Mouse (Mus musculus): Measurements from ENCODE around the gene Clec2e. TPM values are rescaled to one million over a fixed set of nuclear protein-coding genes. Genes with fewer than 3 reads are reported as not detected.
"Not testable (repeated sequence)": the region's sequence is repeated elsewhere in the genome, so short reads cannot be mapped to it uniquely, and the experiment has no call there.

Clec2e gene
- not detected in 2 replicates for total RNA-seq (2015; ENCODE audit: low replicate concordance)
- not detected in 2 replicates for total RNA-seq (2017; ENCODE audit: low replicate concordance)

- ATAC-seq (replicated peaks; ENCODE audit: low FRiP score, poor library complexity, severe bottlenecking), result not testable (repeated sequence)
These were observed at the start of gene Clec2e for GRCm38 (mm10) chr6:129100794-129101193. Clec2e (minus strand) TSS chr6:129100913.

- ATAC-seq (replicated peaks; ENCODE audit: low FRiP score, poor library complexity, severe bottlenecking), result no peak
These were observed 46.1 kb upstream of the Clec2e start for GRCm38 (mm10) chr6:129146812-129147211.

GRCm38 (mm10) chr6:129132604-129133341 lies 32.1 kb upstream of the Clec2e start:
- ATAC-seq (replicated peaks; ENCODE audit: low FRiP score, poor library complexity, severe bottlenecking), result no peak

GRCm38 (mm10) chr6:129126861-129127260 lies 26.1 kb upstream of the Clec2e start:
- no peak for ATAC-seq (replicated peaks; ENCODE audit: low FRiP score, poor library complexity, severe bottlenecking)

GRCm38 (mm10) chr6:129124531-129124930 lies 23.8 kb upstream of the Clec2e start:
- not testable (repeated sequence) for ATAC-seq (replicated peaks; ENCODE audit: low FRiP score, poor library complexity, severe bottlenecking)

- no peak for ATAC-seq (replicated peaks; ENCODE audit: low FRiP score, poor library complexity, severe bottlenecking)
These were observed 15.5 kb upstream of the Clec2e start for GRCm38 (mm10) chr6:129116223-129116622.

GRCm38 (mm10) chr6:129114237-129114636 lies 13.5 kb upstream of the Clec2e start:
- not testable (repeated sequence) for ATAC-seq (replicated peaks; ENCODE audit: low FRiP score, poor library complexity, severe bottlenecking)

- no peak for ATAC-seq (replicated peaks; ENCODE audit: low FRiP score, poor library complexity, severe bottlenecking)
These were observed 13.1 kb upstream of the Clec2e start for GRCm38 (mm10) chr6:129113769-129114168.

- ATAC-seq (replicated peaks; ENCODE audit: low FRiP score, poor library complexity, severe bottlenecking), result no peak
These were observed 12.4 kb upstream of the Clec2e start for GRCm38 (mm10) chr6:129113030-129113673.

GRCm38 (mm10) chr6:129112526-129112925 lies 11.8 kb upstream of the Clec2e start:
- no peak for ATAC-seq (replicated peaks; ENCODE audit: low FRiP score, poor library complexity, severe bottlenecking)

- ATAC-seq (replicated peaks; ENCODE audit: low FRiP score, poor library complexity, severe bottlenecking), result no peak
These were observed 7.2 kb upstream of the Clec2e start for GRCm38 (mm10) chr6:129107916-129108315.

- ATAC-seq (replicated peaks; ENCODE audit: low FRiP score, poor library complexity, severe bottlenecking), result no peak
These were observed 2.3 kb upstream of the Clec2e start for GRCm38 (mm10) chr6:129102858-129103555.

GRCm38 (mm10) chr6:129101604-129102003 lies 891 bp upstream of the Clec2e start:
- no peak for ATAC-seq (replicated peaks; ENCODE audit: low FRiP score, poor library complexity, severe bottlenecking)

- no peak for ATAC-seq (replicated peaks; ENCODE audit: low FRiP score, poor library complexity, severe bottlenecking)
These were observed 2.8 kb downstream of the Clec2e start for GRCm38 (mm10) chr6:129097929-129098328.

GRCm38 (mm10) chr6:129095166-129095565 lies 5.5 kb downstream of the Clec2e start:
- peak; percentile 70; the same call in 1 of the 2 replicates for ATAC-seq (replicated peaks; ENCODE audit: low FRiP score, poor library complexity, severe bottlenecking)

GRCm38 (mm10) chr6:129088596-129088995 lies 12.1 kb downstream of the Clec2e start:
- ATAC-seq (replicated peaks; ENCODE audit: low FRiP score, poor library complexity, severe bottlenecking), result not testable (repeated sequence)

- ATAC-seq (replicated peaks; ENCODE audit: low FRiP score, poor library complexity, severe bottlenecking), result no peak
These were observed 12.6 kb downstream of the Clec2e start for GRCm38 (mm10) chr6:129088161-129088560.

- not testable (repeated sequence) for ATAC-seq (replicated peaks; ENCODE audit: low FRiP score, poor library complexity, severe bottlenecking)
These were observed 14.7 kb downstream of the Clec2e start for GRCm38 (mm10) chr6:129086031-129086430.

GRCm38 (mm10) chr6:129085098-129085497 lies 15.6 kb downstream of the Clec2e start:
- no peak for ATAC-seq (replicated peaks; ENCODE audit: low FRiP score, poor library complexity, severe bottlenecking)

GRCm38 (mm10) chr6:129066986-129067385 lies 33.7 kb downstream of the Clec2e start:
- ATAC-seq (replicated peaks; ENCODE audit: low FRiP score, poor library complexity, severe bottlenecking), result no peak; the same call in 1 of the 2 replicates
